Mouse (Mus musculus): ENCODE data around the gene Pla2r1. TPM values are rescaled to one million over a fixed set of nuclear protein-coding genes. Genes with fewer than 3 reads are reported as not detected.

Gene Pla2r1
- polyA plus RNA-seq, 1 experiment from 2014 or later, result 0.68 TPM

DNA sequence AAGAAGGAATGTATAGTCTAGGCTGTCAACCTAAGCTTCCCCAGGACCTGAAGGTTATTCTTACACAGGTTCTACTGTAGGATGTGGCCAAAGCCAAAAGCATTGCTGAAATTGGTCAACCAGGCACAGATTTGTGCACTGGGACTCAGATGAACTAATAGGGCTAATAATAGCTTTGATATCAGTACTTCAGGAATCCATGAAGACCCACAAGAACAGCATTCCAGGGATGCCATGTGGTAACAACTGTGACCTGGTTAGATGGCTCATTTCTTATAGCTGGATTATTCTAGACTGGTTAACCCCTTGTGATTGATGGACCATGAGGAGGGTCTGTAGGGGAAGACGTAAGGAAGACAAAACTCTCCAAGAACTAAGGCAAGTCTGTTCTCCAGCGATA is 74.3 kb downstream of the Pla2r1 start:
- Histone ChIP-seq H3K9me3 (ENCODE audit: control insufficient read depth, low read length) (no peaks in the 10 kb centered on the region), H3K4me2 (ENCODE audit: low read length) (no peak overlapping the region), H3K4me3 (replicated peaks; ENCODE audit: low read depth, low read length) (no peak overlapping the region), H3K27me3 (ENCODE audit: control insufficient read depth, insufficient read depth, low read length) (no peaks in the 10 kb centered on the region), H3K9ac (replicated peaks; ENCODE audit: low read length) (no peak overlapping the region), H3K36me3 (ENCODE audit: control insufficient read depth, insufficient read depth, low read length) (no peaks in the 10 kb centered on the region), H3K4me1 (ENCODE audit: control insufficient read depth, insufficient read depth, low read length) (no peaks in the 10 kb centered on the region), H3K27ac (replicated peaks; ENCODE audit: low read depth, low read length) (no peak overlapping the region)
- ATAC-seq (ENCODE audit: low FRiP score, low TSS enrichment), result no peak
- DNase-seq, result no peak
- 96% methylated on average over 2 of the region's 2 CpGs for WGBS

DNA sequence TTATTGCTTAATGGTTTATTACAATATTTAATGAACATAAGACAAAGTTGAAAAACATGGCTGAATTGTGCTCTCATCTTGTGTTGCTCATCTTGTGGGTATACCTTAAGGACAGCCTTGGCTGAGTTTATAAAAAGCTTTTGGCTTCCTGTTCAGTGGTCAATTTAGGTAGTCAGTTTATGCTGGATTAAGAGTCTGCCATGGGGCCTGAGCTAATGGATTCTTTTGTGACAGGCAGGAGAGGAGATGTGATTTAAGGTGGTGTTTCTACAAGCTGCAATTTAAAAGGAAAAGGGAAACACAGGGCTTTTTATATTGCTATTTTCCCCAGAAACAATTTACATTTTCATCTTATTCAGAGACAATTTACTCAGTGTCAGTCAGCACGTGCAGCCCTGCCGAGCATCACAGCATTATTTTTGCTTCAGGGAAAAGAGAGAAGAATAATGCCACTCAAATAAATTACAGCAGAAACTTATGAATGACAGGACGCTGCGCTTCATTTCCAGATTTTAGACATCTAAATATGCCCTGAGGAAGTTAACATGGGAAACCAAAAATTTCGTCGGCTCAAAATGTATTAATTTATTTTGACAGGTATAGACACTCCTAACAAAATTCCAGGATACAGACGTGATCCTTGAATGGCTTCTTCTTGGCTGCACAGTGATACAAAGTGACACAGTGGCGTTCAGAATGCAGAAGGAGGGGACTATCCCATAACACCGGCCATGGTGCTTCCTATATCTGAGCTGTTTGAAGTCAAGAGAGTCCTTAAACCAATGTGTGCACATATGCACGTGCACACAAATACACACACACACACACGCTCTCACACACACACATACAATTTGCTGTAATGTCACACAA is 84.0 kb downstream of the Pla2r1 start:
- ATAC-seq (ENCODE audit: low FRiP score, low TSS enrichment), result no peak; the same call in 1 of the 2 replicates
- H3K4me2 ChIP-seq (ENCODE audit: low read length), result no peak overlapping the region
- no peaks in the 10 kb centered on the region for H3K27me3 ChIP-seq (ENCODE audit: control insufficient read depth, insufficient read depth, low read length)
- no peak overlapping the region for H3K9ac ChIP-seq (replicated peaks; ENCODE audit: low read length)
- H3K4me3 ChIP-seq (replicated peaks; ENCODE audit: low read depth, low read length), result no peak overlapping the region
- WGBS, result 32% methylated on average over 11 of the region's 11 CpGs
- H3K27ac ChIP-seq (replicated peaks; ENCODE audit: low read depth, low read length), result no peak overlapping the region
- DNase-seq, result peak; percentile 57
- H3K36me3 ChIP-seq (ENCODE audit: control insufficient read depth, insufficient read depth, low read length), result no peaks in the 10 kb centered on the region
- no peaks in the 10 kb centered on the region for H3K9me3 ChIP-seq (ENCODE audit: control insufficient read depth, low read length)
- H3K4me1 ChIP-seq (ENCODE audit: control insufficient read depth, insufficient read depth, low read length), result no peaks in the 10 kb centered on the region

DNA sequence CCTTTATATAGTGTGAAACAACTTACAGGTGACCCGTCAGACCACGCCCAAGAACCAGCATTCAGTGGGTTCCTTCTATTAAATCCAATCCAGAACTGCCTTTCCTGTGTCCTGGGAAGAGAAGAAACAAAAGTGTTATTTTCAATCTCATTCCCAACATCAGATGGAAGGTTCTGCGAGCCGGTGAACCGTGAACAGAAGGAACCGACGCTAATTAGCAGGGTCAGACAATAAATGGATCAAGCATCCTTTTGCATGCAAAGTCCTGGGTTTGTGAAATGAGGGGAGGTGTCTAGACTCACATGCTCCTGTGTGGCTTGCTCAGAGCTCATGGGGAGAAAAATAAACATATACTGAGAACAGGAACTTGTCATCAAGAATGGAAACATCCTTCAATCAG is 100.7 kb downstream of the Pla2r1 start:
- Histone ChIP-seq H3K4me1 (ENCODE audit: control insufficient read depth, insufficient read depth, low read length) (no peaks in the 10 kb centered on the region), H3K36me3 (ENCODE audit: control insufficient read depth, insufficient read depth, low read length) (no peaks in the 10 kb centered on the region), H3K27me3 (ENCODE audit: control insufficient read depth, insufficient read depth, low read length) (no peaks in the 10 kb centered on the region), H3K4me2 (ENCODE audit: low read length) (no peak overlapping the region), H3K4me3 (replicated peaks; ENCODE audit: low read depth, low read length) (no peak overlapping the region), H3K27ac (replicated peaks; ENCODE audit: low read depth, low read length) (no peak overlapping the region), H3K9me3 (ENCODE audit: control insufficient read depth, low read length) (no peaks in the 10 kb centered on the region), H3K9ac (replicated peaks; ENCODE audit: low read length) (no peak overlapping the region)
- no peak for DNase-seq
- ATAC-seq (ENCODE audit: low FRiP score, low TSS enrichment), result no peak
- WGBS, result 80% methylated on average over 7 of the region's 7 CpGs

DNA sequence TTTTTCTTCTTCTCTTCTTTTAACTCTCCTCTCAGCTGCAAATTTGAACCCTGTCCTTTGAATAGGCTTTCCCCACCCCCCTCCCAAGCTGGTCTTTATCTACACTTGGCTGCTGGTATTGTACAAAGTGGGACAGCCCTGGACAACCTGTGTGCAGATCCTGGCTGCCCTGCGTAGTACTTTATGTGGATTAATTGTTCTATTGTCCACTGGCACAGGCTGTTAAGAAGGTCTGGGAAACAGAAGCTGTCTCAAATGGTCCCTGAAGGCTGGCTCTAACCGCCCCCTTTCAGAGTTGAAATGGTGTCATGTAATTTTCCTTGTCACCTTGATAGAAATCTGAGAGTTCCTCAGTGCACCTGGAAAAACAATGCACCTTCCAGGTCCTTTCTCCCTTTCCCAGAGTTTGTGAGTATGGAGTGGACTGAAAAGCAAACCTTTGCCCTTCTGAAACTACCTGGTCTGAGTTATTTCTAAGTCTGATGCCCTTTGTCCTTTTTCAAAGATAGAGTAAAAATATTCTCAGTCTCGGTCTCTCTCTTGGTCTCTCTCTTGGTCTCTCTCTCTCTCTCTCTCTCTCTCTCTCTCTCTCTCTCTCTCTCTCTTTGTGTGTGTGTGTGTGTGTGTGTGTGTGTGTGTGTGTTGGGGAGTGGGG is 101.9 kb downstream of the Pla2r1 start:
- Histone ChIP-seq H3K4me1 (ENCODE audit: control insufficient read depth, insufficient read depth, low read length) (no peaks in the 10 kb centered on the region), H3K4me3 (replicated peaks; ENCODE audit: low read depth, low read length) (no peak overlapping the region), H3K4me2 (ENCODE audit: low read length) (no peak overlapping the region), H3K36me3 (ENCODE audit: control insufficient read depth, insufficient read depth, low read length) (no peaks in the 10 kb centered on the region), H3K9me3 (ENCODE audit: control insufficient read depth, low read length) (no peaks in the 10 kb centered on the region), H3K9ac (replicated peaks; ENCODE audit: low read length) (no peak overlapping the region), H3K27ac (replicated peaks; ENCODE audit: low read depth, low read length) (no peak overlapping the region), H3K27me3 (ENCODE audit: control insufficient read depth, insufficient read depth, low read length) (no peaks in the 10 kb centered on the region)
- ATAC-seq (ENCODE audit: low FRiP score, low TSS enrichment), result no peak
- no peak for DNase-seq
- 52% methylated on average over 3 of the region's 3 CpGs for WGBS

DNA sequence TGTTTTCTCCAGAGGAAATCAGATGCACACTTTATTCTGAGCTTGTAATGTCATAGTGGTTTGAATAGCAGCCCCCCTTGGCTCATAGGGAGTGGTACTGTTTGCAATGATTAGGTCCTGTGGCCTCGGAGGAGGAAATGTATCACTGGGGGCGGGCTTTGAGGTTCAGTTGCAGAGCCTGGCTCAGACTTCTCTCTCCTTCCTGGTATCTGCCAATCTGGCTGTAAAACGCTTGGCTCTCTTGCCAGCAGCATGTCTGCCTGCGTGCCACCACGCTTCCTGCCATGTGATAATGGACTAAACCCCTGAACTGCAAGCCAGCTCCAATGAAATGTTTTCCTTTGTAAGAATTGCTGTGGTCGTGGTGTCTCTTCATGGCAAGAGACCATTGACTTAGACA is 103.4 kb downstream of the Pla2r1 start:
- no peaks in the 10 kb centered on the region for H3K36me3 ChIP-seq (ENCODE audit: control insufficient read depth, insufficient read depth, low read length)
- no peaks in the 10 kb centered on the region for H3K9me3 ChIP-seq (ENCODE audit: control insufficient read depth, low read length)
- WGBS, result 85% methylated on average over 6 of the region's 6 CpGs
- no peak overlapping the region for H3K4me2 ChIP-seq (ENCODE audit: low read length)
- ATAC-seq (ENCODE audit: low FRiP score, low TSS enrichment) (no peak), DNase-seq (no peak)
- no peak overlapping the region for H3K27ac ChIP-seq (replicated peaks; ENCODE audit: low read depth, low read length)
- no peaks in the 10 kb centered on the region for H3K27me3 ChIP-seq (ENCODE audit: control insufficient read depth, insufficient read depth, low read length)
- no peak overlapping the region for H3K4me3 ChIP-seq (replicated peaks; ENCODE audit: low read depth, low read length)
- no peaks in the 10 kb centered on the region for H3K4me1 ChIP-seq (ENCODE audit: control insufficient read depth, insufficient read depth, low read length)
- no peak overlapping the region for H3K9ac ChIP-seq (replicated peaks; ENCODE audit: low read length)

DNA sequence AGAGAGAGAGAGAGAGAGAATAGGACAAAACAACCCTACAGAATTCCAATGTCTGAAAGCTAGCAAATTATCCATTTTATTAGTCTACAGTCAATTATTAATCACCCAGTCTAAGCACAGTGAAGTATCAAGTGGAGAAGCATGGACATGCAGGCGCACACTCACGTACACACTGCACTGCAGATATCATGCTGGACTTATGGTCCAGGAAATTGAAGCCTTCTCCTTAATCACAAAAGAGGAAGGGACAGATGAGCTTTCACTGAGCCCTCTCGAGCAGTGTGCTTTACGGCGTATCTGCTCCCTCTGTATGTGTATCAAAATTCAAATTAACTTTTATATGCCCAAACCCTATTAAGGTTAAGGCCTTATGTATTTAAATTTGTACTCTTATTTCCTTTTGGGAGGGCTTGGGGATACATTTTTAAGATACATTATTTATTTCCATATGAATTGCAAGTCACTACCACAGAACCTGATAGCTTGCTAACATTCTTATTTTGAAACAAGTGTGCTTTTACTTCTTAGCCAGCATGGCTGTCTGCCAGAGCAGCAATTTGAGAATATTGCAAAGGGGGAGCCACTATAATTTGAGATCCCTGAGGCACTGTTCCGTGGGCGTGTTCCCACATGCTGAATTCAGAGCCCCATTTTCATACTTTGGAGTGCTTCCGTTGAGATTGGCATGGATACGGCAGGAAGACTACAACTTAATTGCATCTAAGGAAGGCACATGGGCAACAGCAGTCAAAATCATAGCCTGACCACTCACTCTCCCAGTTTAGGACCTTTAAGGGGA is 108.2 kb downstream of the Pla2r1 start:
- no peak overlapping the region for H3K4me3 ChIP-seq (replicated peaks; ENCODE audit: low read depth, low read length)
- ATAC-seq (ENCODE audit: low FRiP score, low TSS enrichment) (no peak), DNase-seq (peak; percentile 13)
- H3K36me3 ChIP-seq (ENCODE audit: control insufficient read depth, insufficient read depth, low read length), result no peaks in the 10 kb centered on the region
- no peaks in the 10 kb centered on the region for H3K9me3 ChIP-seq (ENCODE audit: control insufficient read depth, low read length)
- no peaks in the 10 kb centered on the region for H3K27me3 ChIP-seq (ENCODE audit: control insufficient read depth, insufficient read depth, low read length)
- H3K27ac ChIP-seq (replicated peaks; ENCODE audit: low read depth, low read length), result no peak overlapping the region
- H3K4me1 ChIP-seq (ENCODE audit: control insufficient read depth, insufficient read depth, low read length), result no peaks in the 10 kb centered on the region
- WGBS, result 84% methylated on average over 9 of the region's 9 CpGs
- H3K9ac ChIP-seq (replicated peaks; ENCODE audit: low read length), result no peak overlapping the region
- H3K4me2 ChIP-seq (ENCODE audit: low read length), result no peak overlapping the region

DNA sequence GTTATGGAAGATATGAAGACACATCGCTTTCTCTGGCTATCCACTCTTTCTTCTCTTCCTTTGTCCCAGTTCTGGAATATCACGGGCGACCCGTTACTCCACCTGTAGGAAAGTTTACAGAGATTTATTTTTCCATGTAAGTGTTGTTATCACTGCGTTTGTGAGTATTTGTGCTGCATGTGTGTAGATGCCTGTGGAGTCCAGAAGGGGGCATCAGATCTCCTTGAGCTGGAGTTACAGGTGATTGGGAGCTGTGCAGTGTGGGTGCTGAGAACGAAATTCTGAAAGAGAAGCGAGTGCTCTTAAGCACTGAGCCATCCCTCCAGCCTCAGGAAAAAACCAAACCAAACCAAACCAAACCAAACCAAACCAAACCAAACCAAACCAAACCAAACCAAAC is 109.8 kb downstream of the Pla2r1 start:
- no peak for DNase-seq
- no peaks in the 10 kb centered on the region for H3K27me3 ChIP-seq (ENCODE audit: control insufficient read depth, insufficient read depth, low read length)
- ATAC-seq (ENCODE audit: low FRiP score, low TSS enrichment), result no peak
- 90% methylated on average over 7 of the region's 7 CpGs for WGBS
- H3K4me3 ChIP-seq (replicated peaks; ENCODE audit: low read depth, low read length), result no peak overlapping the region
- no peak overlapping the region for H3K9ac ChIP-seq (replicated peaks; ENCODE audit: low read length)
- no peak overlapping the region for H3K4me2 ChIP-seq (ENCODE audit: low read length)
- no peaks in the 10 kb centered on the region for H3K36me3 ChIP-seq (ENCODE audit: control insufficient read depth, insufficient read depth, low read length)
- H3K9me3 ChIP-seq (ENCODE audit: control insufficient read depth, low read length), result no peaks in the 10 kb centered on the region
- no peak overlapping the region for H3K27ac ChIP-seq (replicated peaks; ENCODE audit: low read depth, low read length)
- H3K4me1 ChIP-seq (ENCODE audit: control insufficient read depth, insufficient read depth, low read length), result no peaks in the 10 kb centered on the region

DNA sequence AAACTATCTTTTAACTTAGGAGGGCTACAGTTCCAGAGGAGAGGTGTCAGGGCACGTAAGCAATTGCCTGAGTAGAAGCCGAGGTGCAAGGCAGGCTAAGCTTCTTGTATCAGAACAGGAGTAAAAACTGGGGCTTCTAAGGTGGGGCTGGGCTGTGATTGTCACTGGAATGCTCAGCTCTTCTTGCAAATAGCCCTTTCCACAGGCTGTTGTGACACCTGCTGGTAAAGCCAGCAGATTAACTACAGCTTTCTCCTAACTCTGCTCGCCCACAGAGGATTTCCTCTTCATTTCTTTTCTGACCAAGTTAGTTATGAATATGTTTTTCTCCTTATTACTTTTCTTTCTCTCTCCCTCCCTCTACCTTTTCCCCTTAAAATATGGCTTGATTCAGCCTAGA is 111.2 kb downstream of the Pla2r1 start:
- H3K27ac ChIP-seq (replicated peaks; ENCODE audit: low read depth, low read length), result no peak overlapping the region
- DNase-seq (peak; percentile 68), ATAC-seq (ENCODE audit: low FRiP score, low TSS enrichment) (no peak)
- H3K4me2 ChIP-seq (ENCODE audit: low read length), result no peak overlapping the region
- no peaks in the 10 kb centered on the region for H3K27me3 ChIP-seq (ENCODE audit: control insufficient read depth, insufficient read depth, low read length)
- 25% methylated on average over 3 of the region's 3 CpGs for WGBS
- H3K4me1 ChIP-seq (ENCODE audit: control insufficient read depth, insufficient read depth, low read length), result no peaks in the 10 kb centered on the region
- no peak overlapping the region for H3K9ac ChIP-seq (replicated peaks; ENCODE audit: low read length)
- H3K9me3 ChIP-seq (ENCODE audit: control insufficient read depth, low read length), result no peaks in the 10 kb centered on the region
- no peaks in the 10 kb centered on the region for H3K36me3 ChIP-seq (ENCODE audit: control insufficient read depth, insufficient read depth, low read length)
- H3K4me3 ChIP-seq (replicated peaks; ENCODE audit: low read depth, low read length), result no peak overlapping the region

Measured in midbrain, embryonic 14.5 days (tissue).